Mouse (Mus musculus): ENCODE results near the gene Gda. TPM values are rescaled to one million over a fixed set of nuclear protein-coding genes. Genes with fewer than 3 reads are reported as not detected.

Gda gene
- total and polyA plus RNA-seq, 3 experiments, result not detected

- Histone ChIP-seq H3K4me1 (ENCODE audit: control insufficient read depth in 1 of 2, insufficient read depth in 2 of 2) (peaks cover 8 to 29% of the 10 kb centered on the region in 2 experiments), H3K27me3 (replicated peaks) (no peaks in the 10 kb centered on the region), H3K9ac (ENCODE audit: insufficient read depth, low read depth) (no peak overlapping the region), H3K27ac (ENCODE audit: insufficient read depth, low read depth) (peak overlapping the region; percentile 77; the same call in 1 of the 2 replicates), H3K4me2 (ENCODE audit: insufficient read depth, low read depth, poor library complexity, severe bottlenecking) (no peak overlapping the region), H3K36me3 (replicated peaks in 1 of 2; ENCODE audit: control insufficient read depth in 1 of 2, insufficient read depth in 1 of 2, low read length in 1 of 2) (no peaks in the 10 kb centered on the region), H3K9me3 (replicated peaks; ENCODE audit: low read length) (no peaks in the 10 kb centered on the region), H3K79me2 (replicated peaks; ENCODE audit: control insufficient read depth, extremely low read depth, insufficient read depth, poor library complexity, severe bottlenecking) (no peaks in the 10 kb centered on the region), H3K4me3 (replicated peaks in 1 of 3; ENCODE audit: low read depth in 2 of 3, low read length in 2 of 3, poor library complexity in 1 of 3) (no peak overlapping the region)
- dilution Hi-C loops (cut with MboI; ENCODE audit: extremely low pct_ligation_motif_present, extremely low pct_unique_long_range_greater_than_20kb, low sequenced_read_pairs) (no loop called here), in situ Hi-C loops (cut with MboI; ENCODE audit: low pct_ligation_motif_present, low pct_unique_long_range_greater_than_20kb, low sequenced_read_pairs) (no loop called here)
- peak; percentile 83 for DNase-seq (ENCODE audit: extremely low read depth)
- TF ChIP-seq SMC3 (IDR thresholded peaks at IDR 0.05; ENCODE audit: low read depth, low read length) (peak; percentile 99), RAD21 (IDR thresholded peaks at IDR 0.05; ENCODE audit: low read depth, low read length) (peak; percentile 86), MYC (IDR thresholded peaks at IDR 0.05; ENCODE audit: low read depth, low read length) (peak; percentile 72), SIN3A (IDR thresholded peaks at IDR 0.05; ENCODE audit: low read length) (0 out of 2 replicates have a peak, but pooled peaks have one; percentile 34), JUND (conservative IDR thresholded peaks at IDR 0.05; ENCODE audit: low read depth, low read length) (0 out of 2 replicates have a peak, but pooled peaks have one; percentile 35), CTCF (conservative IDR thresholded peaks at IDR 0.05 in 1 of 2, IDR thresholded peaks at IDR 0.05 in 1 of 2; ENCODE audit: low read depth in 2 of 2, low read length in 2 of 2) (peak; percentile 64 to 92), BHLHE40 (IDR thresholded peaks at IDR 0.05; ENCODE audit: low read depth, low read length) (no peak), MAZ (IDR thresholded peaks at IDR 0.05; ENCODE audit: low read depth, low read length) (no peak), ZC3H11A (IDR thresholded peaks at IDR 0.05; ENCODE audit: low read depth, low read length) (peak; percentile 85), IRF4 (IDR thresholded peaks at IDR 0.05; ENCODE audit: low read depth, low read length) (0 out of 2 replicates have a peak, but pooled peaks have one; percentile 25), ELF1 (IDR thresholded peaks at IDR 0.05; ENCODE audit: low read depth, low read length) (no peak)
Measured at GRCm38 (mm10) chr19:21510116-21510515, 36.9 kb upstream of the Gda start.

- DNase-seq (ENCODE audit: extremely low read depth), result peak; percentile 85
- H3K79me2 ChIP-seq (replicated peaks; ENCODE audit: control insufficient read depth, extremely low read depth, insufficient read depth, poor library complexity, severe bottlenecking), result no peaks in the 10 kb centered on the region
- in situ Hi-C loops (cut with MboI; ENCODE audit: low pct_ligation_motif_present, low pct_unique_long_range_greater_than_20kb, low sequenced_read_pairs) (loop anchor here (10.0 kb wide), 1 partner anchor 133 kb away; no protein-coding TSS in a partner anchor), dilution Hi-C loops (cut with MboI; ENCODE audit: extremely low pct_ligation_motif_present, extremely low pct_unique_long_range_greater_than_20kb, low sequenced_read_pairs) (no loop called here)
- H3K36me3 ChIP-seq (replicated peaks in 1 of 2; ENCODE audit: control insufficient read depth in 1 of 2, insufficient read depth in 1 of 2, low read length in 1 of 2), result no peaks in the 10 kb centered on the region
- no peaks in the 10 kb centered on the region for H3K27me3 ChIP-seq (replicated peaks)
- peaks cover 10 to 35% of the 10 kb centered on the region in 2 experiments for H3K4me1 ChIP-seq (ENCODE audit: control insufficient read depth in 1 of 2, insufficient read depth in 2 of 2)
- H3K9ac ChIP-seq (ENCODE audit: insufficient read depth, low read depth), result peak overlapping the region; percentile 86
- H3K27ac ChIP-seq (ENCODE audit: insufficient read depth, low read depth), result peak overlapping the region; percentile 100
- H3K9me3 ChIP-seq (replicated peaks; ENCODE audit: low read length), result no peaks in the 10 kb centered on the region
- H3K4me2 ChIP-seq (ENCODE audit: insufficient read depth, low read depth, poor library complexity, severe bottlenecking), result peak overlapping the region; percentile 84
- H3K4me3 ChIP-seq (replicated peaks in 1 of 3; ENCODE audit: low read depth in 2 of 3, low read length in 2 of 3, poor library complexity in 1 of 3), result peak overlapping the region; percentile 41 to 55 (median 48)
- no peak for TF ChIP-seq E2F4 (IDR thresholded peaks at IDR 0.05; ENCODE audit: insufficient replicate concordance, low read depth, low read length)
- TF ChIP-seq TCF12 (IDR thresholded peaks at IDR 0.05; ENCODE audit: low read depth, low read length), result peak; percentile 57
- TF ChIP-seq ZKSCAN1 (IDR thresholded peaks at IDR 0.05; ENCODE audit: borderline replicate concordance, low read depth, low read length), result no peak
- TF ChIP-seq TBP (conservative IDR thresholded peaks at IDR 0.05; ENCODE audit: low read depth, low read length), result peak; percentile 47; the same call in 1 of the 2 replicates
- peak; percentile 41; the same call in 1 of the 2 replicates for TF ChIP-seq JUN (IDR thresholded peaks at IDR 0.05; ENCODE audit: insufficient read depth, low read depth, low read length)
- peak; percentile 56 for TF ChIP-seq JUND (conservative IDR thresholded peaks at IDR 0.05; ENCODE audit: low read depth, low read length)
- peak; percentile 7; the same call in 1 of the 2 replicates for TF ChIP-seq SIN3A (IDR thresholded peaks at IDR 0.05; ENCODE audit: low read length)
- TF ChIP-seq CTCF (conservative IDR thresholded peaks at IDR 0.05 in 1 of 2, IDR thresholded peaks at IDR 0.05 in 1 of 2; ENCODE audit: low read depth in 2 of 2, low read length in 2 of 2), result no peak
- peak; percentile 46; the same call in 1 of the 2 replicates for TF ChIP-seq BHLHE40 (IDR thresholded peaks at IDR 0.05; ENCODE audit: low read depth, low read length)
- no peak; the same call in none of the 2 replicates for TF ChIP-seq RAD21 (IDR thresholded peaks at IDR 0.05; ENCODE audit: low read depth, low read length)
- peak; percentile 82; the same call in 1 of the 2 replicates for TF ChIP-seq MYC (IDR thresholded peaks at IDR 0.05; ENCODE audit: low read depth, low read length)
- TF ChIP-seq ZMIZ1 (IDR thresholded peaks at IDR 0.05; ENCODE audit: low read depth, low read length), result no peak
- TF ChIP-seq MAFK (IDR thresholded peaks at IDR 0.05; ENCODE audit: insufficient replicate concordance, low read length), result peak; percentile 91
- no peak for TF ChIP-seq PAX5 (IDR thresholded peaks at IDR 0.05; ENCODE audit: low read length)
- TF ChIP-seq ETS1 (conservative IDR thresholded peaks at IDR 0.05; ENCODE audit: low read depth, low read length), result peak; percentile 86
- TF ChIP-seq GABPA (IDR thresholded peaks at IDR 0.05; ENCODE audit: insufficient replicate concordance, low read depth, low read length), result no peak
- no peak for TF ChIP-seq RCOR1 (conservative IDR thresholded peaks at IDR 0.05; ENCODE audit: low read depth, low read length)
- TF ChIP-seq MAZ (IDR thresholded peaks at IDR 0.05; ENCODE audit: low read depth, low read length), result 0 out of 2 replicates have a peak, but pooled peaks have one; percentile 1
- 0 out of 2 replicates have a peak, but pooled peaks have one; percentile 25 for TF ChIP-seq KAT2A (IDR thresholded peaks at IDR 0.05; ENCODE audit: insufficient replicate concordance, low read length)
- TF ChIP-seq ZNF384 (IDR thresholded peaks at IDR 0.05; ENCODE audit: low read depth, low read length), result no peak; the same call in 1 of the 2 replicates
- TF ChIP-seq EP300 (IDR thresholded peaks at IDR 0.05; ENCODE audit: low read length), result peak; percentile 52
- TF ChIP-seq NELFE (IDR thresholded peaks at IDR 0.05; ENCODE audit: low read depth, low read length), result 0 out of 2 replicates have a peak, but pooled peaks have one; percentile 54
- no peak for TF ChIP-seq ZC3H11A (IDR thresholded peaks at IDR 0.05; ENCODE audit: low read depth, low read length)
- no peak for TF ChIP-seq USF2 (conservative IDR thresholded peaks at IDR 0.05; ENCODE audit: low read depth, low read length)
- TF ChIP-seq MAX (IDR thresholded peaks at IDR 0.05; ENCODE audit: low read length), result no peak
Measured at GRCm38 (mm10) chr19:21507561-21508232, 34.5 kb upstream of the Gda start.

Measured in CH12.LX (cell line).